Mouse (Mus musculus) gastrocnemius, adult 2 months (tissue): ENCODE data around the gene Pik3cg. TPM values are rescaled to one million over a fixed set of nuclear protein-coding genes. Genes with fewer than 3 reads are reported as not detected.

Experiments
- DNase-seq: peaks from one replicate; pipeline ENCODE4 v3.0.0; 2022
- H3K27ac ChIP-seq: fragments of 200-600 bp; 2 replicates; pipeline ENCODE4 v1.8.1; 2022; ENCODE audit warnings: mild to moderate bottlenecking
- H3K4me3 ChIP-seq: fragments of 200-600 bp; 2 replicates; pipeline ENCODE4 v1.8.1; 2022; ENCODE audit warnings: mild to moderate bottlenecking, moderate library complexity
- CTCF ChIP-seq: fragments of 200-600 bp; IDR thresholded peaks from 2 replicates; pipeline ENCODE4 v1.8.1; 2022; ENCODE audit warnings: antibody characterized with exemption, mild to moderate bottlenecking, moderate library complexity
- intact Hi-C: fragments of 180-260 bp; cut with DNase I; formaldehyde crosslinking; loops from one replicate; pipeline ENCODE4 v1.15.1; 2025
- total RNA-seq, 2 experiments: library from RNA; stranded (reverse); gene quantifications; 2 replicates each; pipeline ENCODE4 v1.2.3; 2021

Gene Pik3cg
- total RNA-seq, 2 experiments from 2014 or later: 0.45 to 0.48 TPM

DNA sequence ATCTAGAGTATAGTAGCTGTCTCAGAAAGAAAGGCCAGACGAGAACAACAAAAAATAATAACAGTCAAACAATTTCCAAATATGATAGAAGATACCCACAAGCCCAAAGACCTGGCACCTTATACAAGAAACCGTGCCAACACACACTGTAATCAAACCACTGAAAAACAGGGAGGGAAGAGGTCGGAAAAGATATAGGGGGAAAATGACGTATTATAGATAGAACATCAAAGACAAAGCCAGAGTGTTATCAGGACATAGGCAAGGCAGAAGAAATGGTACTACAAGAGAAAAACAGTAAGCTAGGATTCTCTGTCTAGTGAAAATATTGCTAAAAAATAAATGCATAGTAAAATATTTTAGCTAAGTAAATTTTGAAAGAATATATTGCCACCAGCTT, 10.4 kb downstream of the Pik3cg start:
- H3K4me3 ChIP-seq: no peak overlapping the region
- DNase-seq: no peak
- no peak overlapping the region for H3K27ac ChIP-seq
- TF ChIP-seq CTCF: no peak
- intact Hi-C loops: no loop called here

DNA sequence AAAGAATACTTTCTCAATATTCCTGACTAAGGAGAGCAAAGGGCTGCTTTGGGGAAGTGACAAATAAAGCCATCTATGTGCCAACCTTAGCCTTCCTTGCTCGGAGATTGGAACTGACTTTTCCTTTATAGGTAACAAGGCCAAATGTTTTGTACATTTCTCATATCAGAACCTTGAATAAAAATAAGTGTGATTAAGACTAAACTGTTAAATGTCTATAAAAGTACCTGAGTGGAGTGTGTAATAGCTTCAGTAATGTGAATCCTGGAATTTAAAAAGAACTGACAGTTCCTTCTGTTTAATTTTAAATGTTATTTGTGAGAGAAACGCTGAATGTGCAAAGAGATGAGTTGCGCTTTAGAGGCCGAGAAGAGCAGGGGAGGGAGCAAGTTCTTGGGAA, 13.5 kb downstream of the Pik3cg start:
- intact Hi-C loops: no loop called here
- H3K27ac ChIP-seq: no peak overlapping the region
- DNase-seq: no peak
- no peak for TF ChIP-seq CTCF
- H3K4me3 ChIP-seq: no peak overlapping the region

DNA sequence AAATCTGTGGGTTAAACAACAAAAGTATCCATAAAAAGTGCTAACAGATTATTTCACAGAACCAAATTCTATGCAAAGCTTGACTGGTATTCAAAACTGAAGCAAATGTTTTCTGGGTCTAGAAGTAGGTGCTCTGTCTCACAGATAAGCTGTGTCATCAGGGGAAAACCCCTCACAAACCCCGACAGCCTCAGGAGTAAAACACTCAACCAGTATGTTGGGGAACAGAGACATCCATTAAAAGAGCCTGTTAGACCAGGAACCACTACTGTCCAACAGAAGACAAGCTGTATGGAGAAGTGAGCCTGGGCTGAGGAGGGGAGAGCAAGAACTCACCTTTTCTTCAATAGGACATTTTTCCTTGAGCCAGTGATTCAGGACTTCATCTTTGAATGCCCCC, 14.1 kb downstream of the Pik3cg start:
- intact Hi-C loops: no loop called here
- no peak for DNase-seq
- H3K4me3 ChIP-seq: no peak overlapping the region
- TF ChIP-seq CTCF: no peak
- H3K27ac ChIP-seq: no peak overlapping the region

DNA sequence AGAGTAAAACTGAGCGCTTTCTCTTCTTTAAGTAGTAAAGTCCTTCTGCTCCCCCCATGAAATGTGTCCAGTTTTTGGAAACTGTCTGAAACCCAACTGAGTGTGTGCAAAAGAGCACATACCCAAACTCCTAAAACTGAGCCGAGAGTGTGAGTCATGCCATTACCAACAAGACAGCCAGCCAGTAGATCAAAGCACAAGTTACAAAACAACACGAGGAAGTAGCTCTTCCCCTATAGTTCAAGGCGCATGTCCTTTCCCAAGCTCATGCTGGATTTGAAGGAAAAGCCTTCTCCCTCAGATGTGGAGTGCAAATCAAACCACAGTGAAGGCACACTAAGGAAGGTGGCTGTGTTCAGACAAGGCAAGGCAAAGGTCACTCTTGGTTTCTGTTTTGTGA, 17.5 kb downstream of the Pik3cg start:
- DNase-seq: no peak
- H3K27ac ChIP-seq: no peak overlapping the region
- TF ChIP-seq CTCF: no peak
- intact Hi-C loops: no loop called here
- H3K4me3 ChIP-seq: no peak overlapping the region

DNA sequence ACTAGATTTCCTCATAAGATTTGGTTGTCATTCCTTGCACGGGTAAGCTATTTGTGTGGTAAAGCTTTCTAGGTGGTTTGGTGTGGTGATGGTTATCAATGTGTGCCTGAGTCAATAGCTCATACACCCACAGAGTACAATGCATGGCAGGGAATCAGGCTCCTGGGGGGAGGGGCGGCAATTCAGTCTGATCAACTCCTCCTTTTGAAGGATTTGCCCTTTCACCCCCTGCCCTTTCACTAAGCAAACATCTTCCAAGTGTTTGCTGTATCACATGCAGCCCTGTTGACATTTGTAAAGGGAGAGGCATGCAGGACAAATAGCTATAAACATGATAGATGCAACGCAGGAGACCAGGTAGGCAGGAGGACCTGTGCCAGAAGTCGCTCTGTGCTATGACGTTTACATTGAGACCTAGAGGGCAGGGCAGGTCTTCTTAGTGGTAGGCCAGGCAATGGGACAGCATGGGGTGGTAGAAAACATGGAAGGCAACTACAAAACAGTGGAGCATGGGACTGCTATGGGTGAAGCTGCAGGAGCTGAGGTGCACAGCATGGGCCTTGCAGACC, 20.7 kb downstream of the Pik3cg start:
- intact Hi-C loops: no loop called here
- no peak overlapping the region for H3K27ac ChIP-seq
- H3K4me3 ChIP-seq: no peak overlapping the region
- TF ChIP-seq CTCF: no peak
- DNase-seq: no peak

DNA sequence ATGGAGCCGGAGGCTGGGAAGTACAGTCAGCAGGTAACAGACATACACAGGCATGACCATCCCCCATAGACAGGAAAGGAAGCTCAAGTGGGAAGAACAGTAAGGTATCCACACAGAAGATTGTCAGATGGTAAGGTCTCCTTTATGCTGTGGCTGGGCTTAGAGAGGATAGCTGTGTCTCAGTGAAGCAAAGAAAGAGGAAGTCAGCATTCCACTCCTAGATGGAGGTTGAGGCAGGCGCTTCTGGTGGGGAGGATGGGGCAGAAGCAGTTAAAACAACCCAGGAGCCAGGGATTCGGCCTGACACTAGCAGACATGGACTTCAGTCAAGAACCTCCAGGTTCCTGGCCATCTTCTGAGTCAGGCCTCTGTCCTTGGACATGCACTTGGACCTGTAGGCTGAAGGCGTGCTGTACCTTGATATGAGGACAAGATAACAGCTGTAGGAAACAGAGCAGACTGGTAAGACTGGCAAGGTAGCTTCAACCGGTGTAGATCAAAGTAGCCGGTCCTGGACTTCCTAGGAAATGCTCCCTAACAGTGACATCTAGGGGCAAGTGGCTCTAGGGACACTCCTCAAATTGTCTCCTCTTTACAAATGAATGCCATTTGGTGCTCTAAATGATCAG, 21.7 kb downstream of the Pik3cg start:
- no peak for DNase-seq
- Histone ChIP-seq H3K27ac (no peak overlapping the region), H3K4me3 (no peak overlapping the region)
- intact Hi-C loops: no loop called here
- TF ChIP-seq CTCF: no peak

DNA sequence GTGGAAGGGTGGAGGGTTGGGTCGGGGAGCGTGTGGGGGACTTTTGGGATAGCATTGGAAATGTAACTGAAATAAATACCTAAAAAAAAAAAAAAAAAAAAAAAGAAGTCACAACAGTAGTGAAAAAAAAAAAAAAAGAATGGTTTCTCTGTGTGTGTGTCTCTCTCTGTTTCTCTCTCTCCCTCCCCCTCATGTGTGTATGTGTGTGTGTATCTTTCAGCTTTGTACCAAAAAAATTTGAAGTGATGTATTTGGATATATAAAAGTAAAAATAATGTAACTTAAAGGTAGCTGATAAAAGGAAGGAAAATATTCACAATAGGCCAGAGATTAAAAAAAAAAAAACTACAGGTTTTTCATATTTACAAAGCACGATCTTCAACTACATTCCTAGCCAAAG, 23.6 kb downstream of the Pik3cg start:
- H3K4me3 ChIP-seq: no peak overlapping the region
- H3K27ac ChIP-seq: no peak overlapping the region
- no peak for TF ChIP-seq CTCF
- intact Hi-C loops: no loop called here
- DNase-seq: no peak

DNA sequence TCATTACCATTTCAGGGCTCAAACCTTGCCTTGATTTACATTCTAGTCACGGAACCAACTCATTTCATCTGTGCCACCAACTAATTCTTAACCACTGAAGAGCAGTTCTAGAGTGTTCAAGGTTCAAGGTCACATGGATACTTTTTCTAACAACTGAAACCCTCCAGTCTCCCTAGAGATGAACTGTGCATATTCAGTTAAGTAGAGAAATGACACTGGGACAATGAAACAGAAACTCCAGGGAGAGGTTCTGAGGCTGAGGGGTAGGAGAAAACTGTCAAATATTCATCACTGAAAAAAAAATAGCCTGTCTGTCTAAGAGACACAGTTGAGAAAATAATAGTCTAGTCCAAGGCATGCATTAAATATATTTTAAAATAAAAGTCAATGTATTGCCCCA, 24.9 kb downstream of the Pik3cg start:
- no peak for TF ChIP-seq CTCF
- intact Hi-C loops: no loop called here
- no peak for DNase-seq
- H3K27ac ChIP-seq: no peak overlapping the region
- H3K4me3 ChIP-seq: no peak overlapping the region

DNA sequence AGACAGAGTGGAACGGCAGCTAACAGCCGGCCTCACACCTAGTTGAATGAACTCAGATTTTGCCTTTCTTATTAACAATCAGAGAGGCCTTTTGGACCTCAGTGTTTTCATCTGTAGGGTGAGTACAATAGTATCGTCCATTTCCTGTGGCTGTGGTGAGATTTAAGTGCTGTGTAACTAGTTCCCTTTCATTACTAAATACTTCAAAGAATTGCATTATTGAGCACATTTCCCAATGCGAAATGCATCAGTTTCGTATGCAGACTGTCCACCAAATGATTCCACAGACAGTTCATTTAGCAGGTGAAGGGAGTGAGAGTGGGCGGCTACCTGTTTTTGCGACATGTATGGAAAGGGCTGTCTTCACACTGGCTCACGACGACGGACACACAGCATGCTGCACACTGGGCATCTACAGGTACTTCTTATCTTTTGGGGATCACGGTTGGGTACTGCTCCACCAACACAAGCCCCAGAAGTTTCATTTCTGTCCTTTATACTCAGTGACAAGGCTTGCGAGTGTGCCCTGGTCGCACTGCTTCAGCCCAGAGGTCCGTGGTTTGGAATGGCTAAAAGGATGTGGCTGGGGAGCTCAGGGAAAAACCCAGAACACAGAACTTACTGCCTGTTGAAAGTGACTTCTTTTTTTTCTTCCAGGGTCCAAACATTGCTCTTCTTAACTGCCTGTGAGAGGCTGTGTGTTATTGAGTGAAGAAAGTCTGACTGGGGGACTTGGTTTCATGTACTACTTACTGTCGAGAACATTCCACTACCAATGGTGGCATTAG, 25.6 kb downstream of the Pik3cg start:
- no peak for TF ChIP-seq CTCF
- DNase-seq: no peak
- no peak overlapping the region for H3K27ac ChIP-seq
- intact Hi-C loops: no loop called here
- H3K4me3 ChIP-seq: no peak overlapping the region

DNA sequence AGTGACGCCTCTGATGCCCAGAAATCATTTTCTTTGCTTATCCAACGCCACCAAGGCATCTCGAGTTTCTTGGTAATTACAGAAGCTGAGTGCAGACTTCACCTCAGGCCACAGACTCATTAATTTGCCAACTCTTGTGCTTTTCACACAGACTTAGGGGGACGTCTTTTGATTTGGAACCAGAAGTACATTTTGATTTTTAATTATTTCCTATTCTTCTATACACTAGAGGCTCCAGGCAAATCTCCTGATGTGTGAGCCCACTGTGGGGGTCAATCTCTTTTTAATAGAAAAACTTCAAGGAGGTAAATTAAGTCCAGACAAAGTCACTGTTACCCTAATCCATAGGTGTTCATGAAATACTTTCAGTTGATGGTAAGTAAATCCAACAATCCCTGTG, 26.6 kb downstream of the Pik3cg start:
- H3K27ac ChIP-seq: no peak overlapping the region
- H3K4me3 ChIP-seq: no peak overlapping the region
- intact Hi-C loops: no loop called here
- no peak for DNase-seq
- no peak for TF ChIP-seq CTCF

DNA sequence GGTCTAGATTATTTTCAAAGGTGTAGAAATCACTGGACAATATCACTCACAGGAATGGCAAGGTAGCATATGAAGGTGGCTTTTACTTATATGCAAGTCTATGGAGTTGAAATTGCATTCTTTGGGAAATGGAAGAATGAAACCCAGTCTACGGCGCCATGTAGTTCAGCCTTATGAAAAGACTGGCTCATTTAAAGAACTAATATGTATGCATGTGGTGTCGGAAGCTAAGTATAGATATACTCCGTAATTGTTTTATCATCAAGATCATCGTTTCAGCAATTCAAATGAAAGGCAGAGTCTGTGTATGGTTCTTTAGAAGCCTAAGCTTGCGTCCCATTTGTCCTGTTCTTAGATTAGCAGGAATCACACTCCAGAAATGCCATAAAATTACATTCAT, 34.0 kb downstream of the Pik3cg start:
- intact Hi-C loops: no loop called here
- Histone ChIP-seq H3K27ac (no peak overlapping the region), H3K4me3 (no peak overlapping the region)
- no peak for DNase-seq
- TF ChIP-seq CTCF: no peak

DNA sequence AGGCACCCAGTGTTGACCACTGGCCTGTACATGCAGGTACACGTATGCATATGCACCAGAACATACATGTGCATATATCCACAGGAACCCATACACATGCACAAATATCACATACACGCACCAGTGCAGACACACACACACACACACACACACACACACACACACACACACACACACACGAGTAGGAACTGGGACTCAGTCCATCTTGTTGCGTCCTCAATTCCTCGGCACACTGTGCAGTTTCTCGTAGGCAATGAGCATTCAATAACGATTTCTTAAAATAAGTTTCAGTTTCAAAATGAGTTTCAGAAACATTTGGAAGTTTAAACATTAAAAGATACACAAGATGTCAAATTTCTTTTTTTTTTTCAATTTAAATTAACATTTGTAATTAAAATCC, 35.6 kb downstream of the Pik3cg start:
- Histone ChIP-seq H3K27ac (no peak overlapping the region), H3K4me3 (no peak overlapping the region)
- intact Hi-C loops: no loop called here
- DNase-seq: no peak
- no peak for TF ChIP-seq CTCF

DNA sequence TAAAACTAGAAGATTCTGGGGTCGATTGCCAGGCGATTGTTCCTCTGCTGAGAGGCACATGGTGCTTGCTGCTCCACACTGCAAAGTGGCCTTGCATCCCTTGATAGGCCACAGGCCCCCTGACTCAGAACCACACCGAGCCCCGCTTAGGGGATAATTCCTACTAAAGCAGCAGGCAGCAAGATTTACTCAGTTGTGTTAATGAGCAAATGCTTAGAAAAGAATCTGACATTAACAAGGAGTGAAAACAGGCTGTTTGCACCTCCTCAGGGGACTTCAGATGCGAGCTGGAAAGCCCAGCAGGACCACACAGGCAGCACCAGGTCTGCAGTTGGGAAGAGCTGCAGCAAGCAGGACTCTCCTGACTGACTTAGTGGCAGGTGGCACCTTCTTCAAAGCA, 39.3 kb downstream of the Pik3cg start:
- intact Hi-C loops: no loop called here
- no peak for TF ChIP-seq CTCF
- no peak overlapping the region for H3K4me3 ChIP-seq
- H3K27ac ChIP-seq: no peak overlapping the region
- no peak for DNase-seq

DNA sequence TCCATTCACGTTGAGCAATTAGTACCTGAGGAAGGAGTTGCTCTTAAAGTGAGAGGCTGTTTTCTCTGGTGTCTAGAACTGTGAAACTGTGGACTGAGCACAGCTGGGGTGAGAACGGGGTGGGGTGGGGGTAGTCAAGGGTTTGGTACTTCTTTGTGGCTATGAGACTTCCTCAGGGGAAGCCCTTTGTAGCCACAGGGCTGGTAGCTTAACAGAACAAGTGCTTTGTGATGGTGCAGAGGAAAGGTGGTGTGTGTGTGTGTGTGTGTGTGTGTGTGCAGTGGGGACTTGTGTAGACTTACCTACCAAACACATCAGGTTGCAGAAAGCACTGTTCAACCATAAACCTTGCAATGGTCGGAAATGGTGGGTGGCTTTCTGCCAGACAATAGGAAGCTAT, 39.7 kb downstream of the Pik3cg start:
- intact Hi-C loops: no loop called here
- Histone ChIP-seq H3K27ac (no peak overlapping the region), H3K4me3 (no peak overlapping the region)
- TF ChIP-seq CTCF: no peak
- DNase-seq: no peak
